Mouse (Mus musculus) brain, adult 10 weeks (tissue): ENCODE measurements around the gene Ttc12. TPM values are rescaled to one million over a fixed set of nuclear protein-coding genes. Genes with fewer than 3 reads are reported as not detected.

Experiments used
- polyA plus RNA-seq: library from polyadenylated mRNA; stranded (reverse); fragments of 350-450 nt; fragmentation: Illumina TruSeq; extraction: RNeasy Lipid Tissue Mini Kit (QIAGEN cat#74804); gene quantifications from one replicate; pipeline ENCODE4 v1.2.3, GENCODE M21; 2015; ENCODE audit warnings: low read depth, low replicate concordance

The Ttc12 gene
- polyA plus RNA-seq: 2.4 TPM

DNA sequence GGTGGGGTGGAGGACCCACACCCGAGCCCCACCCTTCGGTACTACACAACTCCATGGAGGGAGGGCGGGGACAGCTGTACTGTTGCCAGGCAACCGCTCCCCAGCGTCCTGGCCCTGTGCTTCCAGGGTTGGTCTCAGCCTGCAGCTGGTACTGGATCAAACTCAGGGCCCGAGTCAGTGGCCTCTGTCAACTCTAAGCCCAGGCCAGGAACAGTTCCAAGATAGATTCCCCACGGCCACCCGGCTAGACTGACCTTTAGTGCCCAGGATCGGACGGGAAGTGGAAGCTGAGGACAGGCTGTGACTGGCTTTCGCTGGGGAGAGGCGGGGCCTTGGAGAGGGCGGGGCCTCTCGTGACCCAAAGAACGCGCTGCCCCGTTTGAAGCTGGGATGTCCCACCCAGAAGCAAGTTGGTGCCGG lies at the start of gene Ttc12:
Ttc12 (minus strand) TSS at position 334 of the 420 bp plus-strand sequence.

GRCm38 (mm10) chr9:49426921-49427320 lies 59.1 kb downstream of the Ttc12 start, which contains the start of gene Ankk1:
Gene Ankk1, minus strand, starts transcription at chr9:49427021.

Other genes starting within 250 kb of the Ttc12 start
- not detected for gene Gm4894, start 235.7 kb downstream of the Ttc12 start, polyA plus RNA-seq
- gene Drd2, start 145.6 kb downstream of the Ttc12 start, polyA plus RNA-seq: 29.6 TPM
- not detected for gene Ankk1, start 59.2 kb downstream of the Ttc12 start, polyA plus RNA-seq